Mouse (Mus musculus) kidney, adult 8-10 months (tissue): ENCODE measurements around the gene Scimp.

Experiments
- DNase-seq, 2 experiments: peaks; one replicate each; pipeline ENCODE4 v3.0.0; 2022

The Scimp gene

DNA sequence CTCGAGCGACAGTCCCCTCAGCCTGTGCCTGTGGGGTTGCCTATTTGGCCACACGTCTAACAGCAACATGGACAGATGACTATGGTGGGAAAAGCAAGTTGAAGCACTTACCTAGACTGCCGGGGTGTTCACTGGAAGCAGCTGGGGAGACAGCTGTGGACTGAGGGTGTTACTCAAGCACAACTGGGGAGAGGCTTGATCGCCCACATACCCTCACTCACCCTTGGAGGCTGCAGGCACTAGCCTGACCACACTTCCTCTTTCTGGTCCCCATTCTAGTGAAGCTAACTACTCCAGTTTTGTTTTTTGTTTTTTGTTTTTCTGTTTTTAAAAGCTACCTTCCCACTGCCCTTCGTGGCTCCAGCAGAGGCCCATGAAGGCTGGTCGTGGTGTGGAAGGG lies at the start of gene Scimp:
TSS of gene Scimp (minus strand) at position 222 of the 400 bp plus-strand sequence.
- DNase-seq = no peak

- DNase-seq = no peak
These were observed 48.0 kb upstream of the Scimp start for GRCm38 (mm10) chr11:70860371-70860770.

DNA sequence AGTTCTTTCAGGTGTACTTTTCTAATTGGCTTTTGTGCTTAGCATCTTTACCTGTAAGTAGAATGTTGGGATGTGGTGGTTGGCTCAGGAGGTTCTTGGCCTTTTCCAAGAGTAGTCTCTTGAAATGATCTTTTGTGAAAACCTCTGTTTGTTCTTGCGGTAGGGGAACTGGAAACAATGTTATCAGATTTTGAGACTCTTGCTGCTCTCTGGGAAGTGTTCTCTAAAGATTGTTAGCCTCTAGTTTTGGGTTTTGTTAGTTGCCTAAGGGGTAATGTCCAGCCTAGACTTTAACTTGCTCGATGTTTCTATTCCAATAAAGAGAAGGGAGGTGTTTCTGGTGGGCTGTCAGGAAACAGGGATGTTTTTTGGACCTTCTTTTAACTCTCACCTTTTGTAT lies 33.6 kb upstream of the Scimp start:
- no peak for DNase-seq

- DNase-seq = no peak
These were observed 33.1 kb upstream of the Scimp start for GRCm38 (mm10) chr11:70845457-70845978.

- peak; percentile 90 to 92 for DNase-seq
These were observed 32.4 kb upstream of the Scimp start, which contains the start of gene Rabep1 for GRCm38 (mm10) chr11:70844559-70845456. TSS of gene Rabep1 (plus strand) at chr11:70844778.

- peak; percentile 17 to 25 for DNase-seq
These were observed 31.5 kb upstream of the Scimp start for GRCm38 (mm10) chr11:70843701-70844551.

DNA sequence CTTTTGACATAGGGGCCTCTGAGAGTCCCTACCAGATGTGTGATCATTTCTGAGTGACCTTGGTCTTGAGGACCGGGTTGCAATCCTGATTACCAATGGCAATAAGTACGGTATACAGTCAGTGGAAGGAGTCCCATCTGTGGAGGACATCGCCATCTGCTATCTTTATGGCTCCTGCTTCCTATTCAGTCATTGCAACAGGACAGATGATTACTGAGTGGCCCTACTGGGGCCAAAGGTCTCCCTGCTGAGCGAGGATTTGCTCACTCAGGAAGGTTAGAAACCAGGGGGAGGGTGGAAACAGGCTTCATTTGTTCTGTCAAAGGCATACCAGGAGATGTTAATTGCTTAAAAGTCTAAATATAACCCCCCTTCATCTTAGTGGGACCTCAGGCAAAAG lies 30.6 kb upstream of the Scimp start:
- peak; percentile 15 to 16 for DNase-seq

GRCm38 (mm10) chr11:70838610-70839009 lies 26.2 kb upstream of the Scimp start:
- DNase-seq = no peak

DNA sequence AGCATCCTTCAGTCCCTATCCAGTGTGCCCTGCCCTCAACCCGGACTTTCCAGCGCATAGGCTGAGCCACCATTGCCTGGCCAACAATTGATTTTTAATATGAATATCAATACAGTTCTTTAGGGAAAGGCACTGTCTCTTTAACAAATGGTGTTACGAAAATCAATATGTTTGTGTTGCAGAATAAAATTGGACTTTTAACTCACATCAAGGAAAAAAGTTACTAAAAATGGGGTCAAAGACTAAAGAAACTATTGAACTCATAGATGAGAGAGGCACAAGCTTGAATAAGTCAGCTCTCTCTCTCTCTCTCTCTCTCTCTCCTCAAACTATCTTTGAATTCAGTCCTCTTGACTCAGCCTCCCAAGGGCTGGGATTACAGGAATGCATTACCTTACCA lies 24.6 kb upstream of the Scimp start:
- no peak for DNase-seq

- DNase-seq = no peak
These were observed 23.0 kb upstream of the Scimp start for GRCm38 (mm10) chr11:70835381-70835831.

DNA sequence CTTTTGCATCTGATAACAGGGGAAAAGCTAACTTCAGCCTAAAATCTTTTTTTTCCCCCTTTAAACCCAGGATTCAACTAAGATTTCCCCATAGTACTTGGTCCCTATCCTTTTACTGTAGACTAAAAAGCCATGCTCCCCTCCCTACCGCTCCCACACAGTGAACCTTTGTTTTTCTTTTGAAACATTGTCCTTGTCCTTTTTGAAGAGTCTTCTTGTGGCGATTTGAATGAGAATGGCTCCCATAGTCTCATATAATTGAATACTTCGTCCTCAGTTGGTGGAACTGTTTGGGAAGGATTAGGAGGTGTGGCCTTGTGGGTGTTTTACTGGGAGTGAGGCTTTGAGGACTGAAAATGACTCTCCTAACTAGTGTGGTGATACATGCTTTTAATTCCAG lies 21.4 kb upstream of the Scimp start:
- no peak for DNase-seq

DNA sequence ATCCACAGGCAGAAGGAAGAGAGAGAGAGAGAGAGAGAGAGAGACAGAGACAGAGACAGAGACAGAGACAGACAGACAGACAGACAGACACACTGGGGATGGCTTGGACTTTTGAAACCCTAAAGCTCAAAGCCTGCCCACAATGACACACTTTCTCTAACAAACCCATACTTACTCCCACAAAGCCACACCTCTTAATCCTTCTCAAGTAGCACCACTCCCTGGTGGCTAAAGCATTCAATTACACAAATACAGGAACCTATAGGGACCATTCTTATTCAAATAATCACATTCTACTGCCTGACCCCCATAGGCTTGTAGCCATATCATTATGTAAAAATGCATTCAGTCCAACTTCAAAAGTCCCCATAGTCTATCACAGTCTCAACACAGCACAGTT lies 21.0 kb upstream of the Scimp start:
- DNase-seq = no peak

DNA sequence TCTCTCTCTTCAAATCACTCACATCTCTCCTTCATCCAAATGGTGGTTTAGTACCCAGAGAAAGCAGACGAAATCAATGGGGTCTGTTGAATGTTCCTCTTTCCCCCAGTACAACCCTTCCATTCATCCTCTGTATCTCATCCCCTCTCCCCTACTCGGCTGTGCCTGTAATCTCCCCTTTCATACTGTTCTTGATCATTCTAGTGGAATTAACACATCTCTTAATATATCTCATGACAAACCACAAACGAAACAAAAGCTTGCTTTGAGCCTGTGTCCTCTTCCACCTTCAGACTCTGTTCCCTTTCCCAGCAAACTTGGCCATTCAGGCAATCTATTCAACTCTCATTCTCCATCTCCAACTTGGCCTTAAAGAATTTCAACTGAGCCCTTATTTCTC lies 18.8 kb upstream of the Scimp start:
- no peak for DNase-seq

DNA sequence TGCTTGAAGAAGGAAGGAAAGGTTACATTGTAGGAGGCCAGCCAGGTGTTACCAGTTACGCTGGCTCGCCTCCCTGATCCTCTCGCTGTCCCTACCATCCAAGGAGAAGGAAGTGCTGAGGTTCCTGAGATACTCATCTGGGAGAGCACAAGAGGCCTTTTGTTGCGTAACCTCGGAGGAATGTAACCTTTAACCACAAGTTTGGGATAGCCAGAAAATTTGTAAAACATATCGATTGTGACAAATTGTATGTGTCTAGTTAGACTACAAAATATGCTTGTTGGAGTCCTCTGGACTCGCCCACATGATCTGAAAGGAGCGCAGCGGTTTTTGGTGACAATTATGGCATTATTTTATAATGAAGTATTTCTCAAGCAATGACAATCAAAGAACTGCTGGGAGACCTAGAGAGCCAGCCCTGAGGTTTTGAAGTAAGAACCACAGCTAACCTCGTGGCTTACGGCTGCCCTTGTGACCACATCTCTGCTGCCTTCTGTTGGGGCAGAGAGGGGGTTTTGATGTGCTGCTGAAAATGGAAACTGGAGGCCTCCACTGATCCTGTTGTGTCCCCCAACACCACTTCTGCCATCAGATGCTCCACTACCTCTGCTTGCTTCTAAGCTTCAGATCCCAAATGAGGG lies 16.7 kb upstream of the Scimp start:
- peak in 1 of 2 experiments; percentile 21 for DNase-seq

GRCm38 (mm10) chr11:70826207-70826606 lies 13.8 kb upstream of the Scimp start:
- DNase-seq = no peak

GRCm38 (mm10) chr11:70821728-70822591 lies 9.6 kb upstream of the Scimp start:
- DNase-seq = peak; percentile 80 to 82

DNA sequence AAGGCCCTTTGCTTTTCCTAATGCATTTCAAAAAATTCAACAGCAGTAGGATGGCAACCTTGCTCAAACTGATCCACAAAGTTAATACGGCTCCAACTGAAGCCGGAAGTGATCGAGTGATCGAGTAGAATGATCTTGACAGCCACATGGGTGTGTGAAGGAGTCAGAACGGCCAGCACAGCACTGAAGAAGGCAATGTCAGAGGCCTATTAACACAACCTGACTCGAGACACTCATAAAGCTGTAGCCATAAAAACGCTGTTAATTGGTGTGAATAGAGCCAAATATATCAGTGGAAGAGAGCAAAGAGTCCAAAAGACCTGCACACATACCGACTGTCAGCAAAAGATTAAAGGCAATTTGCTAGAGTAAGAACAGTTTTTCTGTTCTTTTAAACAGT lies 7.7 kb upstream of the Scimp start:
- DNase-seq = no peak

DNA sequence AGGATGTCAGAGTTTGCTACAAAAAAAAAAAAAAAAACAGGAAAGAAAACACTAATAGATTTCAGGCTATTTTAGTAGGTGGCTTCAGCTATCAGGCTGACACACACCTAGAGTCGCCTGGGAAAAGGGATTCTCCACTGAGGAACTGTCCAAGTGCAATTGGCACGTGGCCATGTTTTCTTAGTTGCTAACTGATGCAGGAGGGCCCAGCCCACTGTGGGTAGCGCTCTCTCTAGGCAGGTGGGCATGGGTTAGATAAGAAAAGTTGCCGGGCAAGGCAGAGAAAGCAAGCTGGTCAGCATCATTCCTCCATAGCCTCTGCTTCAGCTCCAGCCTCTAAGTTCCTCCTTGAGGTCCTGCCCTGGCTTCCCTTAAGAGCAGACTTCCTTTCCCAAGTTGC lies 4.4 kb upstream of the Scimp start:
- no peak for DNase-seq

DNA sequence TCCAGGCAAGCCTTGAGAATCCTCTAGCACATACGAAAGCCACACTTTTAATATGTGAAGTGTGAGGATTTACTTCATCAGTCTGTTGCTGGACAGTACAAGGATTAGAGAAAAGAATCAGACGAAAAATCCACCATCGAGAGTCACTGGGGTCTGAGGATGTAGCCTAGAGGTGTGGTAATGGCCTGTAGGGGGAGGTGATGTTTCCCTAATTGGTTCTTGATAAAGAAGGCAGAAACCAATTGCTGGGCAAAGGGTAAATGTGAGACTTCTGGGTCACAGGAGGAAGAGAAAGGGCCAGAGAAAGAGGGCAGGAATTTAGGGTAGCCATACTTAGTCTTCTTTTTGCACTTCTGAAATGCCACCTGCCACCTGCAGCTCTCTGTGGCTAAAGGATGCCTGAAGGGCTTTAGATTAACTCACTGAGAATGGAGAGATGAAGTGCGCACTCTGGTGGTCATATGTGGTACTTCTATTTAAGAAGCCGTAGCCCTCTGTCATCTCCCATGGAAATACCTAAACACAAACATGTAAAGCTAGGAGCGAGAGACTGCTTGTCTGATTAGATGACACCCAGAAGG lies 3.2 kb upstream of the Scimp start:
- peak; percentile 40 to 60 for DNase-seq

- no peak for DNase-seq
These were observed 2.7 kb upstream of the Scimp start for GRCm38 (mm10) chr11:70815071-70815470.

DNA sequence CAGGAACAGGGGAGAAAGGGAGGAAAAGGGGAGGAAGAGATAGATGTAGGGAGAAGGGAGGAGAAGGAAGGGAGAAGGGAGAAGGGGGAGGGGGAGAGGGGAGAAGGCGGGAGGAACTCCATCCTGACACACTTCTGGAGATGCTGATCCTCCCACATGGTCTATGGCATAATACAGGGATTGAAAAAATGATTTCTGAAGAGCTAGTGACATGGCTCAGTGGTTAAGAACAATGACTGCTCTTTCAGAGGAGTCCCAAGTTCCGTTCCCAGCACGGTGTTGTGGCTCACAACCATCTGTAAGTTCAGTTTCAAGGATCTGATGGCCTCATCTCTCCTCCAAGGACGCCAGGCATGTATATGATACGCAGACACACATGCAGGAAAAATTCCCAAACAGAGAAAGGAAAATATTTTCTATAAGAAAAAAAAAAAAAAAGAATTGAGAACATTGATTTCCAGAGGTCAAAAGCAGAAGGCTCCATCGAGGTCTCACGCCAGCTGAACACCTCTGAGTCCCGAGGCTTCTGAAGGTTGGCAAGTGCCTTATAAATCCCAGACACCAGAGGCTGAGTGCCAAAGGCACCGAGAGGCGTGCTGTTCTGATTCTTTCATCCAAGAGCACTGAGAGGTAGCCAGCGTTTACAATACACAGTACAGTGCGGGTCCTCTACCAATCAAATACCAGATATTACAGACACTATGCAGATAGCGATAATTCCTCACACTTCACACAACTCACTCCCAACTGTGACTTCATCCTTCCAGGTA lies 730 bp downstream of the Scimp start:
- DNase-seq = no peak
